Mouse (Mus musculus): ENCODE measurements around the gene Gtf2a2. TPM values are rescaled to one million over a fixed set of nuclear protein-coding genes. Genes with fewer than 3 reads are reported as not detected.

Gene Gtf2a2
- polyA plus RNA-seq, 1 experiment from 2014 or later = 264 TPM

DNA sequence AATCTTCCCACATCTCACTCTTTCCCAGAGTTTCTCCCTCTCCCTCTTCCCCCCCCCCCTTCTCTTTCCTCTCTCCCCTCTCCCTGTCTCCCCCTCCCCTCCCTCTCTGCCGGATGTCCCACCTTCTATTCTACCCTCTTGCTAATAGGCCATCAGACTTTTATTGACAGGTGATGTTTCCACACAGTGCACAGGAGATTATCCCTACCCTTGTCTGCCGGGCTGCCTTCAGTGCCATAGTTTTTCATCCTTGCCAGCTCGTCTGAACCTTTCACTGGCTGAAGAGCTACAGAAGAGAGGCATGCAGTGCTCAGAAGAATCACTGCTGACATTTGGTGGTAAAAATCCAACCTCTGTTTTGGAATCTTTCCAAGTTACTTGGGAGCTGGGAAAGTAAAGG, 41.1 kb downstream of the Gtf2a2 start:
- 31% methylated on average over 3 of the region's 3 CpGs for WGBS
- Histone ChIP-seq H3K4me3 (ENCODE audit: low read depth, low read length) (no peak overlapping the region), H3K9me3 (replicated peaks; ENCODE audit: control insufficient read depth, low read length) (no peaks in the 10 kb centered on the region), H3K27me3 (replicated peaks; ENCODE audit: control insufficient read depth, insufficient read depth, low read length) (no peaks in the 10 kb centered on the region), H3K4me1 (ENCODE audit: control insufficient read depth, insufficient read depth, low read length) (no peaks in the 10 kb centered on the region), H3K27ac (ENCODE audit: low read depth, low read length) (no peak overlapping the region), H3K9ac (ENCODE audit: low read length) (no peak overlapping the region), H3K36me3 (ENCODE audit: control insufficient read depth, insufficient read depth, low read length) (no peaks in the 10 kb centered on the region), H3K4me2 (ENCODE audit: low read length) (no peak overlapping the region)
- DNase-seq (ENCODE audit: low spot score) (no peak), ATAC-seq (no peak)

DNA sequence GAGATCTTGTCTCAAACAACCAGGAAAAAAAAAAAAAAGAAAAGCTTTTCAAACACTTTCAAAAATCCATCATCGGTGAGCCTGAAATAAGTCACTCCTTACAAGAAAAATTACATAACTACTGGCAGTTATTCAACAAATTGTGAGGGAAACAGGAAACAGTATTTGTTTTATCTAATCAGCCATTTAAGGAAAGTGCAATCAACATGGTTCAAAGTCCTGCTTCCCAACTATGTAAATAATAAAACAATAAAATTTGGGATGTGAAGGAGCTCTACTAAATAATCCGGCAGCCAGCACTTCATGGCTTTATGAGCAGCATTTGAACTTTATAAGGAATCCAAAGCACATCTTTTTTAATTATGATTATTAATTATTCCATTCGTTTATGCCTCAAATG, 49.7 kb downstream of the Gtf2a2 start:
- H3K4me3 ChIP-seq (ENCODE audit: low read depth, low read length) = no peak overlapping the region
- H3K27me3 ChIP-seq (replicated peaks; ENCODE audit: control insufficient read depth, insufficient read depth, low read length) = no peaks in the 10 kb centered on the region
- no peak for DNase-seq (ENCODE audit: low spot score)
- H3K36me3 ChIP-seq (ENCODE audit: control insufficient read depth, insufficient read depth, low read length) = no peaks in the 10 kb centered on the region
- WGBS = 88% methylated on average over 3 of the region's 3 CpGs
- no peaks in the 10 kb centered on the region for H3K9me3 ChIP-seq (replicated peaks; ENCODE audit: control insufficient read depth, low read length)
- H3K9ac ChIP-seq (ENCODE audit: low read length) = no peak overlapping the region
- no peaks in the 10 kb centered on the region for H3K4me1 ChIP-seq (ENCODE audit: control insufficient read depth, insufficient read depth, low read length)
- no peak overlapping the region for H3K27ac ChIP-seq (ENCODE audit: low read depth, low read length)
- no peak overlapping the region for H3K4me2 ChIP-seq (ENCODE audit: low read length)
- no peak for ATAC-seq

GRCm38 (mm10) chr9:70067497-70067896, 55.1 kb downstream of the Gtf2a2 start:
- Histone ChIP-seq H3K27me3 (replicated peaks; ENCODE audit: control insufficient read depth, insufficient read depth, low read length) (no peaks in the 10 kb centered on the region), H3K9ac (ENCODE audit: low read length) (no peak overlapping the region), H3K4me1 (ENCODE audit: control insufficient read depth, insufficient read depth, low read length) (no peaks in the 10 kb centered on the region), H3K4me3 (ENCODE audit: low read depth, low read length) (no peak overlapping the region), H3K9me3 (replicated peaks; ENCODE audit: control insufficient read depth, low read length) (no peaks in the 10 kb centered on the region), H3K4me2 (ENCODE audit: low read length) (no peak overlapping the region), H3K27ac (ENCODE audit: low read depth, low read length) (no peak overlapping the region), H3K36me3 (ENCODE audit: control insufficient read depth, insufficient read depth, low read length) (no peaks in the 10 kb centered on the region)
- 96% methylated on average over 3 of the region's 3 CpGs for WGBS
- no peak for ATAC-seq
- no peak for DNase-seq (ENCODE audit: low spot score)

- ATAC-seq = no peak
- no peak overlapping the region for H3K4me3 ChIP-seq (ENCODE audit: low read depth, low read length)
Observed at GRCm38 (mm10) chr9:70069961-70070435, 57.6 kb downstream of the Gtf2a2 start.

GRCm38 (mm10) chr9:70072387-70072786, 60.0 kb downstream of the Gtf2a2 start:
- H3K9ac ChIP-seq (ENCODE audit: low read length) = no peak overlapping the region
- DNase-seq (ENCODE audit: low spot score) (no peak), ATAC-seq (no peak)
- H3K4me1 ChIP-seq (ENCODE audit: control insufficient read depth, insufficient read depth, low read length) = no peaks in the 10 kb centered on the region
- 87% methylated on average over 8 of the region's 8 CpGs for WGBS
- H3K9me3 ChIP-seq (replicated peaks; ENCODE audit: control insufficient read depth, low read length) = no peaks in the 10 kb centered on the region
- H3K4me3 ChIP-seq (ENCODE audit: low read depth, low read length) = no peak overlapping the region
- no peaks in the 10 kb centered on the region for H3K27me3 ChIP-seq (replicated peaks; ENCODE audit: control insufficient read depth, insufficient read depth, low read length)
- H3K4me2 ChIP-seq (ENCODE audit: low read length) = no peak overlapping the region
- no peak overlapping the region for H3K27ac ChIP-seq (ENCODE audit: low read depth, low read length)
- no peaks in the 10 kb centered on the region for H3K36me3 ChIP-seq (ENCODE audit: control insufficient read depth, insufficient read depth, low read length)

More at GRCm38 (mm10) chr9:70069961-70070435, 57.6 kb downstream of the Gtf2a2 start:
- no peaks in the 10 kb centered on the region for H3K36me3 ChIP-seq (ENCODE audit: control insufficient read depth, insufficient read depth, low read length)
- H3K4me2 ChIP-seq (ENCODE audit: low read length) = no peak overlapping the region
- no peaks in the 10 kb centered on the region for H3K4me1 ChIP-seq (ENCODE audit: control insufficient read depth, insufficient read depth, low read length)
- H3K9me3 ChIP-seq (replicated peaks; ENCODE audit: control insufficient read depth, low read length) = no peaks in the 10 kb centered on the region
- H3K9ac ChIP-seq (ENCODE audit: low read length) = no peak overlapping the region
- WGBS = 74% methylated on average over 8 of the region's 8 CpGs
- H3K27ac ChIP-seq (ENCODE audit: low read depth, low read length) = no peak overlapping the region
- no peak for DNase-seq (ENCODE audit: low spot score)
- H3K27me3 ChIP-seq (replicated peaks; ENCODE audit: control insufficient read depth, insufficient read depth, low read length) = no peaks in the 10 kb centered on the region

Other genes with a start within 250 kb of the Gtf2a2 start
- gene Bnip2, start 23.1 kb upstream of the Gtf2a2 start, polyA plus RNA-seq (2014; fragmentation: Nextera tagmentation; extraction: Ambion mirVana) = 115 and 116 TPM in 2 replicates
- gene Gcnt3, start 25.5 kb downstream of the Gtf2a2 start, polyA plus RNA-seq (2014; fragmentation: Nextera tagmentation; extraction: Ambion mirVana) = not detected in 2 replicates
- gene Fam81a, start 130.0 kb downstream of the Gtf2a2 start, polyA plus RNA-seq (2014; fragmentation: Nextera tagmentation; extraction: Ambion mirVana) = 5.6 and 8.4 TPM in 2 replicates
- 4.1 and 6.0 TPM in 2 replicates for gene Myo1e, start 194.8 kb downstream of the Gtf2a2 start, polyA plus RNA-seq (2014; fragmentation: Nextera tagmentation; extraction: Ambion mirVana)